Comparison of ENCODE assay signal across 8 mouse cellular contexts in genomic region chr10:94515179-94515545, GRCm38 (mm10).
DNase-seq lines count a peak whose midpoint lies in the region; ATAC-seq and TF ChIP-seq lines count a peak whose summit lies in the region.

No protein-coding gene starts in this region.

- no peaks in the 10 kb centered on the region for H3K9me3 ChIP-seq in embryonic facial prominence, embryonic 15.5 days (replicated peaks)
- H3K9me3 ChIP-seq in heart, embryonic 15.5 days (replicated peaks): no peaks in the 10 kb centered on the region
- no peaks in the 10 kb centered on the region for H3K9me3 ChIP-seq in liver, postnatal 0 days (ENCODE audit: low read length)
- no peaks in the 10 kb centered on the region for H3K9me3 ChIP-seq in neural tube, embryonic 11.5 days (ENCODE audit: control insufficient read depth, low read length)
- H3K9me3 ChIP-seq in stomach, postnatal 0 days (ENCODE audit: control insufficient read depth, low read length): no peaks in the 10 kb centered on the region

- H3K4me1 ChIP-seq in embryonic facial prominence, embryonic 15.5 days: peaks cover 29% of the 10 kb centered on the region
- H3K4me1 ChIP-seq in heart, embryonic 15.5 days (replicated peaks): peaks cover 27% of the 10 kb centered on the region
- H3K4me1 ChIP-seq in liver, postnatal 0 days (ENCODE audit: insufficient read depth): peaks cover 4% of the 10 kb centered on the region; the same call in 1 of the 2 replicates
- peaks cover 4% of the 10 kb centered on the region for H3K4me1 ChIP-seq in neural tube, embryonic 11.5 days (ENCODE audit: control insufficient read depth, insufficient read depth, low read length)
- H3K4me1 ChIP-seq in stomach, postnatal 0 days (replicated peaks; ENCODE audit: control insufficient read depth, insufficient read depth): no peaks in the 10 kb centered on the region

- under 1% methylated on average over 34 of the region's 34 CpGs for WGBS in embryonic facial prominence, embryonic 15.5 days
- 0% methylated on average over 34 of the region's 34 CpGs for WGBS in heart, embryonic 15.5 days
- WGBS in liver, postnatal 0 days (ENCODE audit: insufficient replicate concordance): under 1% methylated on average over 31 of the region's 34 CpGs
- WGBS in neural tube, embryonic 11.5 days: under 1% methylated on average over 31 of the region's 34 CpGs
- 0% methylated on average over 32 of the region's 34 CpGs for WGBS in stomach, postnatal 0 days

- DNase-seq in 3T3-L1 (ENCODE audit: low read depth, low spot score) (peak; percentile 49), adipocyte (ENCODE audit: low spot score) (peak; percentile 70)
- DNase-seq in kidney, postnatal 10 days: peak; percentile 85
- peak; percentile 73 for DNase-seq in liver, postnatal 0 days
- peak; percentile 81 for DNase-seq in neural tube, embryonic 11.5 days (ENCODE audit: low spot score)
- peak; percentile 84 for DNase-seq in stomach, postnatal 0 days (ENCODE audit: low spot score)

- ATAC-seq in embryonic facial prominence, embryonic 15.5 days (ENCODE audit: insufficient number of reproducible peaks, low FRiP score, low TSS enrichment, low read depth): peak; percentile 71
- peak; percentile 88 for ATAC-seq in heart, embryonic 15.5 days (replicated peaks; ENCODE audit: insufficient number of reproducible peaks, insufficient read depth, low FRiP score, low read depth)
- peak; percentile 82 for ATAC-seq in liver, postnatal 0 days
- peak; percentile 85 for ATAC-seq in neural tube, embryonic 11.5 days (ENCODE audit: insufficient read depth, low FRiP score, low TSS enrichment)
- ATAC-seq in stomach, postnatal 0 days (ENCODE audit: low FRiP score, low TSS enrichment): peak; percentile 80

- peak overlapping the region; percentile 87 for H3K4me2 ChIP-seq in embryonic facial prominence, embryonic 15.5 days (replicated peaks)
- H3K4me2 ChIP-seq in heart, embryonic 15.5 days: peak overlapping the region; percentile 80
- peak overlapping the region; percentile 81 for H3K4me2 ChIP-seq in liver, postnatal 0 days (ENCODE audit: low read depth, low read length)
- H3K4me2 ChIP-seq in neural tube, embryonic 11.5 days (ENCODE audit: low read depth): peak overlapping the region; percentile 89
- peak overlapping the region; percentile 88 for H3K4me2 ChIP-seq in stomach, postnatal 0 days (replicated peaks; ENCODE audit: low read depth)

- H3K27ac ChIP-seq in embryonic facial prominence, embryonic 15.5 days (replicated peaks): peak overlapping the region; percentile 85
- peak overlapping the region; percentile 69 for H3K27ac ChIP-seq in heart, embryonic 15.5 days
- peak overlapping the region; percentile 73 for H3K27ac ChIP-seq in liver, postnatal 0 days (ENCODE audit: low read depth)
- peak overlapping the region; percentile 37; the same call in 1 of the 2 replicates for H3K27ac ChIP-seq in neural tube, embryonic 11.5 days (ENCODE audit: low read depth, low read length)
- peak overlapping the region; percentile 91 for H3K27ac ChIP-seq in stomach, postnatal 0 days (replicated peaks)

- no peaks in the 10 kb centered on the region for H3K36me3 ChIP-seq in embryonic facial prominence, embryonic 15.5 days
- H3K36me3 ChIP-seq in heart, embryonic 15.5 days: no peaks in the 10 kb centered on the region
- no peaks in the 10 kb centered on the region for H3K36me3 ChIP-seq in liver, postnatal 0 days (replicated peaks; ENCODE audit: insufficient read depth, low read length)
- H3K36me3 ChIP-seq in neural tube, embryonic 11.5 days (ENCODE audit: control insufficient read depth, insufficient read depth, low read length): no peaks in the 10 kb centered on the region
- no peaks in the 10 kb centered on the region for H3K36me3 ChIP-seq in stomach, postnatal 0 days (ENCODE audit: control insufficient read depth, insufficient read depth, low read length)

- no peak for TF ChIP-seq EP300 in liver, postnatal 0 days (IDR thresholded peaks at IDR 0.05; ENCODE audit: low read depth)
- no peak for TF ChIP-seq EP300 in stomach, postnatal 0 days (optimal IDR thresholded peaks at IDR 0.05)

- peak overlapping the region; percentile 73 for H3K4me3 ChIP-seq in embryonic facial prominence, embryonic 15.5 days (replicated peaks)
- peak overlapping the region; percentile 76 for H3K4me3 ChIP-seq in heart, embryonic 15.5 days
- H3K4me3 ChIP-seq in liver, postnatal 0 days (ENCODE audit: low read depth, low read length): peak overlapping the region; percentile 59
- H3K4me3 ChIP-seq in neural tube, embryonic 11.5 days (ENCODE audit: low read depth, low read length): peak overlapping the region; percentile 74
- peak overlapping the region; percentile 85 for H3K4me3 ChIP-seq in stomach, postnatal 0 days (ENCODE audit: low read depth, low read length)

- H3K27me3 ChIP-seq in embryonic facial prominence, embryonic 15.5 days: peaks cover 13% of the 10 kb centered on the region; the same call in 1 of the 2 replicates
- H3K27me3 ChIP-seq in heart, embryonic 15.5 days: no peaks in the 10 kb centered on the region; the same call in 1 of the 2 replicates
- peaks cover 18% of the 10 kb centered on the region for H3K27me3 ChIP-seq in liver, postnatal 0 days (ENCODE audit: insufficient read depth, low read length)
- H3K27me3 ChIP-seq in neural tube, embryonic 11.5 days (ENCODE audit: control insufficient read depth, insufficient read depth, low read length): peaks cover 11% of the 10 kb centered on the region
- H3K27me3 ChIP-seq in stomach, postnatal 0 days (ENCODE audit: control insufficient read depth, insufficient read depth, low read length): no peaks in the 10 kb centered on the region

- H3K9ac ChIP-seq in embryonic facial prominence, embryonic 15.5 days: peak overlapping the region; percentile 63
- peak overlapping the region; percentile 80 for H3K9ac ChIP-seq in heart, embryonic 15.5 days
- H3K9ac ChIP-seq in liver, postnatal 0 days (replicated peaks): peak overlapping the region; percentile 69
- H3K9ac ChIP-seq in neural tube, embryonic 11.5 days (ENCODE audit: low read length): peak overlapping the region; percentile 68
- H3K9ac ChIP-seq in stomach, postnatal 0 days (ENCODE audit: low read length): peak overlapping the region; percentile 84

- TF ChIP-seq CTCF in liver, postnatal 0 days (IDR thresholded peaks at IDR 0.05; ENCODE audit: low read depth): peak; percentile 58
- TF ChIP-seq CTCF in stomach, postnatal 0 days (IDR thresholded peaks at IDR 0.05; ENCODE audit: low read depth): peak; percentile 73

Comparison
In these comparisons a context has a peak if more than half of its experiments do, and no peak if none do; other contexts are left out.
1. Peak in every context shown above with its lines: DNase-seq, ATAC-seq, H3K4me3 ChIP-seq and H3K27ac ChIP-seq.
2. H3K27ac ChIP-seq: peak in every context shown above with its lines; median percentile 91 in stomach, postnatal 0 days; 85 in embryonic facial prominence, embryonic 15.5 days; 73 in liver, postnatal 0 days; 69 in heart, embryonic 15.5 days; 37 in neural tube, embryonic 11.5 days.